Mouse (Mus musculus) forebrain, embryonic 10.5 days (tissue): ENCODE data around the gene Tcp10c. TPM values are rescaled to one million over a fixed set of nuclear protein-coding genes. Genes with fewer than 3 reads are reported as not detected.
"Not testable (repeated sequence)": the region's sequence is repeated elsewhere in the genome, so short reads cannot be mapped to it uniquely, and the experiment has no call there.

ENCODE experiments used
- DNase-seq: peaks from one replicate; pipeline ENCODE4 v3.0.0-alpha.2; 2017; ENCODE audit warnings: low spot score; ENCODE audit errors: extremely low spot score
- H3K27ac ChIP-seq: fragments of 300-500 bp; sonication (generic); 2 replicates; pipeline ENCODE4 v1.5.1; 2016; ENCODE audit warnings: mild to moderate bottlenecking
- H3K27me3 ChIP-seq: fragments of 300-500 bp; sonication (generic); 2 replicates; pipeline ENCODE4 v1.6.1; 2016; ENCODE audit warnings: mild to moderate bottlenecking; ENCODE audit not compliant: poor library complexity, severe bottlenecking
- H3K36me3 ChIP-seq: fragments of 300-500 bp; sonication (generic); replicated peaks from 2 replicates; pipeline ENCODE4 v1.6.1; 2016; ENCODE audit warnings: mild to moderate bottlenecking, moderate library complexity
- H3K4me1 ChIP-seq: fragments of 300-500 bp; sonication (generic); 2 replicates; pipeline ENCODE4 v1.6.1; 2016
- H3K4me3 ChIP-seq: fragments of 300-500 bp; sonication (generic); 2 replicates; pipeline ENCODE4 v1.5.1; 2016; ENCODE audit warnings: mild to moderate bottlenecking, moderate library complexity
- H3K9me3 ChIP-seq: fragments of 300-500 bp; sonication (generic); 2 replicates; pipeline ENCODE4 v1.6.1; 2016; ENCODE audit warnings: mild to moderate bottlenecking, moderate library complexity
- WGBS: fragments of 180-500 bp; shearing (Covaris S2); methylation state at CpG from one replicate; pipeline ENCODE4 v1.1.7; 2016; 5-methylcytosine and 5-hydroxymethylcytosine counted together
- polyA plus RNA-seq: library from polyadenylated mRNA; unstranded; fragments of >200 nt; fragmentation: Nextera tagmentation; extraction: Ambion mirVana; gene quantifications from 2 replicates; pipeline ENCODE4 v1.2.1, GENCODE M21; 2016

Gene Tcp10c
- polyA plus RNA-seq, 1 experiment from 2014 or later: not detected

DNA sequence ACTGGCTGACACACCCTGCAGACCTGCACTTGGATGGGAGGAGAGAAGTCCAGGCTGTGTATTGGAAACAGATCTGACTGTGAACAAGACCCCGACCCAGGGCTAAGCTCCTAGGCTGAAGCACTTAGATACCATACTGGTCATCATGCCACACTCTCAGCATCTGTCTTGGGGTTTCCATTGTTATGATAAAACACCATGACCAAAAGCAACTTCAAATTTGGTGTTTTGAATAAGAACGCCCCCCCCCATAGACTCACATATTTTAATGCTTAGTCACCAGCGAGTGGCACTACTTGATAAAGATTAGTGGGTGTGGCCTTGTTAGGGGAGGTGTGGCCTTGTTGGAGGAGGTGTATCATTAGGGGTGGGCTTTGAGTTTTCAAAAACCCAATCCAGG is 51.7 kb downstream of the Tcp10c start:
- H3K27me3 ChIP-seq, DNase-seq, H3K4me1 ChIP-seq, H3K4me3 ChIP-seq, H3K27ac ChIP-seq, H3K36me3 ChIP-seq: not testable (repeated sequence)
- WGBS: 82% methylated on average over 3 of the region's 3 CpGs
- H3K9me3 ChIP-seq: peaks cover 24% of the 10 kb centered on the region

DNA sequence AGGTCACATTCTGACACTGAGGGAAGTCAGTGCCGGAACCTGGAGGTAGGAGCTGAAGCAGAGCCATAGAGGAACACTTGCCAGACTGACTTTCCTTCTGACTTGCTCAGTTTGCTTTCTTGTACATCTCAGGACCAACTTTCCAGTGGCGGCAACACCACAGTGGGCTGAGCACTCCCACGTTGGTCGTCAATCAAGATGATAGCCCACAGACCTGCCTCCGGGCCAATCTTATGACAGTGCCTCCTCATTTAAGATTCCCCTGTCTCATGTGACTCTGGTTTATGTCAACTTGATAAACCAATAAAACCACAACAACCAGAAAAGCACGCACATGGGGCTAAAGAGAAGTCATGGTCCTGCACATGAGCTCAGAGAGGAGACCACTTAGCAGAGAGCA is 52.3 kb downstream of the Tcp10c start:
- not testable (repeated sequence) for H3K4me3 ChIP-seq, DNase-seq, H3K4me1 ChIP-seq, H3K27me3 ChIP-seq, H3K36me3 ChIP-seq, H3K27ac ChIP-seq
- peaks cover 24% of the 10 kb centered on the region for H3K9me3 ChIP-seq
- 90% methylated on average over 6 of the region's 6 CpGs for WGBS

DNA sequence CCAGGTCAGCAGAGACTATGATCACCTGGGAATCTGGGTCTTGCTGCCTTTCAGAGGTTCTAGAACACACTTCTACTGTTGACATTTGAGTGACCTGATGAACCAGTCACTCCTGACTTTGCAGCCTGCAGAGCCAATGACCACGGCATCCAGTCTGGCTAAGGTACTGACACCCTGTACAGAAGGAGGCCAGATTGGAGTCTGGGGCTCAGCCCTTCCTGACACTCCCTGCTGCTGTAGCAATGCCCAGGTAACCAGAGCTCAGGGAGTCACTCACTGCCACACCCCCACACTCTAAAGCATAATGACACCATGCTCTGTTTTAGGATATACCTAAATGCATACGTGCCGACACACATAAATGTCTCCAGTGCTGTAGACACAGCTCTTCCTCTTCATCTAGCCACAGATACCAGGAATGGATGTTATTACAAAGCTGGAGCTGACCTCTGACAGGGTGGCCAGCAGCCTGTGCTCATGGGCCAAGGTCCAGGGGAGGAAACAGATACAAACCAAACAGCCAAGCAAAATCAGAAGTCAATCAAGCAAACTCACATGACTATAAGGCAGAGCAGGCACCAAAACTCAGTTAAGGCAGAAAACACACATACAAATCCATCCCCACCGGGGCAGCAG is 53.4 kb downstream of the Tcp10c start:
- not testable (repeated sequence) for H3K4me1 ChIP-seq, DNase-seq
- 94% methylated on average over 3 of the region's 4 CpGs for WGBS

DNA sequence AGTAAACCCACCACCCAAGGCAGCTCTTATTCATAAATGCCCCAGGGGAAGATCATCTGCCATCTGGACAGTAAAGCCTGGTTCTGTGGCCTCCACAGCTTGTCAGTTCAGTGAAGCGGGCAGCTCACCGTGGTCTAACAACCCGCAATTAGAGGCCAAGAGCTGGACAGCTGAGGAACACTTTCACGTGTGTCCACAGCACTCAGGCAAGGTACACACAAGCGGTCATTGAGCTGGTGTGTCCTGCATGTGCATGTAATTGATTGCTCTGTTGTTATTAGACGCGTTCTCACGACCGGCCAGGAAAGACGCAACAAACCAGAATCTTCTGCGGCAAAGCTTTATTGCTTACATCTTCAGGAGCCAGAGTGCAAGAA is 53.9 kb downstream of the Tcp10c start:
- H3K27me3 ChIP-seq, H3K4me3 ChIP-seq, H3K4me1 ChIP-seq, H3K36me3 ChIP-seq, DNase-seq, H3K27ac ChIP-seq: not testable (repeated sequence)
- 97% methylated on average over 11 of the region's 11 CpGs for WGBS
- peaks cover 24% of the 10 kb centered on the region for H3K9me3 ChIP-seq

More for the DNA sequence above, 53.4 kb downstream of the Tcp10c start:
- H3K4me3 ChIP-seq, H3K36me3 ChIP-seq, H3K27me3 ChIP-seq, H3K27ac ChIP-seq: not testable (repeated sequence)
- H3K9me3 ChIP-seq: peaks cover 24% of the 10 kb centered on the region

DNA sequence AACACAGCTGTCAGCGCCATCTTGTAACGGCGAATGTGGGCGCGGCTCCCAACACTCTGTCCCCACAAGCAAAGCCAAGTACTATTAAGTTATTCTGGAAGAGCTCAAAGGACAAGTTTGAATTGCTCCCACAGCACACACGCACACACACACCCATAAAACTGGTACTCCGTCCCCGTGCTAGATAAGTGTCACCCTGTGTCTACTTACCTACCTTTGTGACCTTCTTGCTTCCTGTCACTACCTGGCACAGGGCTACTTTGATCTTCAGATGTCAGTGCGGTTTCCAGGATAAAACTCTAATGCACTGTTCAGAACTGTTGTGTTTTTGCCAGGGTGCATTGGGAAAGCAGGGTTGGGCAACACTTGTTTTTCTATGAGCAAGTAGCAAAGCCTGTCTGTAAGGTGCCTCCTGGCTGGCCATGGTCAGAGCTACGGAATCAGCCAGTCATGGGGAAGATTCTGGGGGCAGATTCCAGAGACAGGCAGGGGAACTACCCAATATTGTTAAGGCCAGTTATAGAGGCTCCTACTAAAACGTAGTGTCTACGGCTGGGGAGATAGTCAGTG is 66.7 kb downstream of the Tcp10c start:
- H3K4me3 ChIP-seq, H3K36me3 ChIP-seq, H3K27me3 ChIP-seq, H3K4me1 ChIP-seq, DNase-seq, H3K27ac ChIP-seq: not testable (repeated sequence)
- H3K9me3 ChIP-seq: peaks cover 29% of the 10 kb centered on the region
- 88% methylated on average over 11 of the region's 12 CpGs for WGBS

DNA sequence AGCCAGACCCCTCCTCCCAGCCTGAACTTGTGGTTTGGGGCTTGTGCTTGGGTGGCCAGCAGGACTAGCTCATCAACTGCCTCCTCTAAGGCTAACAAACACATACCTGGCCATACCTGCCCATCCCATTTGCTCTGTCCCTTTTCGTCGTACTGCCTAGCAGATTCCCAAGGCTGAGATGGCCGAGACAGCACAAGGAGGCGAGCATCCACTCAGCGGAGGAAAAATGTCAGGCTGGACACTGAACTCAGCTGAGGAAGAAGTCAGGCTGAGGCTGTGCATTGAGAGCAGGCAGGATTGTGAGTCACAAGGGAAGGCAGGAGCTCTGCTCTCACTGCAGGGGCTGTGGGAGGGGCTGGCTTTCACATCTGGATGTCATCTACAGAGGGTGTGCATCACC is 68.3 kb downstream of the Tcp10c start:
- not testable (repeated sequence) for H3K4me1 ChIP-seq, H3K36me3 ChIP-seq, H3K4me3 ChIP-seq, DNase-seq, H3K27ac ChIP-seq, H3K27me3 ChIP-seq
- H3K9me3 ChIP-seq: peaks cover 36% of the 10 kb centered on the region
- 90% methylated on average over 5 of the region's 5 CpGs for WGBS

DNA sequence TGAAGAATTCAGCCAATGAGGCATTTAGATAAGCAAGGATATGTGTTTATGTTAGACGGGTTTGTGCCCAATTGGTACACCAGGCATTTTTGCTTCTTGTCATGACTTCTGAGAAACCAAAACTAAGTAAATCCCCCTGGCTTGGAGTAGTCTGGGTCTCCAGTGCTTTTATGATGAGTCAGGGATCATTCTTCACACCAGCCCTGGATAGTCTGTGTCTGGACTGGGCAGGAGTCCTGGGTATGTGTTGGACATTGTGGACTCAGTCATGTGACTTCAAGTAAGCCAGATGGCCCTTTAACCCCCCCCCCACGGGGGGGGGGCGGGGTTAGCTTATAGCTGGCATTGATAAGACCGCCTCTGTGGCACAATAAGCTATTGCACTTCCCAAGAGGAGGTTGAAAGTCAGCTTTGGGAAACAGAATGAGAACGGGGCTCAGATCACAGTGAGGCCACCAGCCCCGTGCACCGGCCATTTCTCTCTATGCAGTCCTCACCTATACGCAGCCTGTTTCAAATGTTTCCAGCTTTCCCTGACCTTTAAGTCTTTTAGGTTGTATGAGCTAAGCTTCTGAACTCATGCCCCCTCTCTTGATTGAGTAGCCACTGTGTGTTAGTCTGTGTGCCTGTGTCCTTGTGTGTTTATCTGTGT is 69.1 kb downstream of the Tcp10c start:
- not testable (repeated sequence) for DNase-seq

DNA sequence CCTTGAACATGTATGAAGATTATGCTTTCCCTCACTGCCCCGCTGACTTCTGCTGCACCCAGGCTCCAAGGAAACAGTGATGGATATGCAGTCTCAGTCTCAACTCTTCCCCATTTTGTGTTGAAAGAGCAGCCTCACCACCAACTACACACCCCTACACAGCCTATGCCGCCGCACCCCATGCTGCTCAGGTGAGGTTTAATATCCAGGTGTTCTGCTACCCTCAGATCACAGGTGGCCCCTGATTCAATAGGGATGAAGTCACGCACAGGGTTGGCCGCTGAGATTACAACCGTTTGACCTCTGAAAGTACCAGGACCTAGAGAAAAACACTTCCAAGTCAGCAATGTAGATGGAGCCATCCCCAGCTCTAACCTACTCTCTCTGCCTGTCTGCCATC is 69.9 kb downstream of the Tcp10c start:
- H3K36me3 ChIP-seq, DNase-seq, H3K4me3 ChIP-seq, H3K27me3 ChIP-seq, H3K4me1 ChIP-seq, H3K27ac ChIP-seq: not testable (repeated sequence)
- 92% methylated on average over 6 of the region's 6 CpGs for WGBS
- H3K9me3 ChIP-seq: peaks cover 33% of the 10 kb centered on the region

More for the DNA sequence above, 69.1 kb downstream of the Tcp10c start:
- H3K27ac ChIP-seq, H3K27me3 ChIP-seq, H3K4me1 ChIP-seq, H3K36me3 ChIP-seq, H3K4me3 ChIP-seq: not testable (repeated sequence)
- WGBS: 69% methylated on average over 8 of the region's 8 CpGs
- peaks cover 36% of the 10 kb centered on the region for H3K9me3 ChIP-seq

DNA sequence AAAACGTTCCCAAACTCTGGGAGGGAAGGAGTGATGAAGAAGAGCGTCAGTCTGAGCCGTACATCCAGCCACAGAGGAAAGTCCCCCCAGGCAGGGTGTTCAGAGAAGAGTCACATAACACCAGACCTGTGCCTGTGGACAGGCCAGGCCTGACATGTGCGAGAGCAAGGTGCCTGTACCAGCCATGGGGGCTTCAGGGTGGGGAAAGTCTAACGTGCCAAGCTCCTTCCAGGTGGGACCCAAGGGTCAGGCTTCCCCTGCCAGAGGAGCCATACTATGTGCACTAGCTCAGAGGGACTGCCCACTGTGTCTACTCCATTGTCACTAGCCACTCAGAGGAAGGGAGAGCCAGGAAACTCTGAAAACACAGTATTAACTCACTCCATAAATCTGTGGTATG is 71.3 kb downstream of the Tcp10c start:
- not testable (repeated sequence) for H3K4me3 ChIP-seq, H3K27me3 ChIP-seq, H3K4me1 ChIP-seq, H3K27ac ChIP-seq, DNase-seq, H3K36me3 ChIP-seq
- peaks cover 32% of the 10 kb centered on the region for H3K9me3 ChIP-seq
- WGBS: 84% methylated on average over 2 of the region's 5 CpGs

DNA sequence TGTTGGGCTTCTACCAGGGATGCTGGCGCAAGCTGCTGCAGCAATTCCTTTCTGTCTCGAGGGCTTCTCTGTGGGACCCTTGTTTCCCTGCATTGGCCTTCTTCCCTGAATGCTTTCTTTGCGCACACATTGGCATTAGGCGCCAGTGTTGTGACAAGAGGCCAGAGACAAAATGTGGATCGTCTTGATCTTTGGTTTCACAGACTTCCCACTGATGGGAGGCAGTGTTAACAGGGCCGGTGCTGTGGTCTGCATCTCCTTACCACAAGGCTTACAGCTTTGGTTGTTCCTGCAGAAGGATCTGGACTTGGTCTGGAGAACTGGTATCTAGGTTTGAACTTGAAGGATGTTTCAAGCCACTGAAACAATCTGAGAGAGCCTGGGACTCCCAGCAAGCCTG is 72.1 kb downstream of the Tcp10c start:
- DNase-seq, H3K36me3 ChIP-seq, H3K27ac ChIP-seq, H3K4me1 ChIP-seq, H3K4me3 ChIP-seq, H3K27me3 ChIP-seq: not testable (repeated sequence)
- WGBS: 91% methylated on average over 4 of the region's 6 CpGs
- H3K9me3 ChIP-seq: peaks cover 29% of the 10 kb centered on the region

Other genes starting within 250 kb of the Tcp10c start
- not detected in 2 replicates for gene Unc93a, start 222.8 kb upstream of the Tcp10c start, polyA plus RNA-seq
- gene Smok2a, start 133.4 kb upstream of the Tcp10c start, polyA plus RNA-seq: not detected in 2 replicates
- gene Smok2b, start 124.3 kb upstream of the Tcp10c start, polyA plus RNA-seq: not detected in 2 replicates